Mouse (Mus musculus) lung, postnatal 0 days (tissue): ENCODE measurements at regions not wholly inside any gene's neighbourhood (a gene's known extent, or its start where the extent isn't known, plus 50 kb on each side); places are given as distances from the start of the nearest gene placed in this dataset.

Experiments used
- ATAC-seq: fragments of 200-750 bp; cut with Nextera tagmentation; 2 replicates; pipeline ENCODE4 v1.8.0; 2017; ENCODE audit warnings: moderate library complexity
- DNase-seq: peaks from one replicate; pipeline ENCODE4 v3.0.0-alpha.2; 2016; ENCODE audit warnings: low spot score
- H3K27ac ChIP-seq: fragments of 300-500 bp; sonication (generic); 2 replicates; pipeline ENCODE4 v1.5.1; 2014; ENCODE audit warnings: antibody characterized with exemption, mild to moderate bottlenecking, low read length, mixed read lengths
- H3K27me3 ChIP-seq: fragments of 300-500 bp; sonication (generic); replicated peaks from 2 replicates; pipeline ENCODE4 v1.6.1; 2014; ENCODE audit warnings: low read length, mixed read lengths; ENCODE audit not compliant: insufficient read depth
- H3K36me3 ChIP-seq: fragments of 300-500 bp; sonication (generic); 2 replicates; pipeline ENCODE4 v1.6.1; 2014; ENCODE audit warnings: low read length, mixed read lengths; ENCODE audit not compliant: insufficient read depth
- H3K4me1 ChIP-seq: fragments of 300-500 bp; sonication (generic); 2 replicates; pipeline ENCODE4 v1.6.1; 2014; ENCODE audit warnings: antibody characterized with exemption, low read depth, low read length, mixed read lengths; ENCODE audit not compliant: insufficient read depth
- H3K4me2 ChIP-seq: fragments of 300-500 bp; sonication (generic); replicated peaks from 2 replicates; pipeline ENCODE4 v1.6.1; 2014; ENCODE audit warnings: low read depth, mild to moderate bottlenecking, low read length, moderate library complexity, mixed read lengths
- H3K4me3 ChIP-seq: fragments of 300-500 bp; sonication (generic); 2 replicates; pipeline ENCODE4 v1.5.1; 2014; ENCODE audit warnings: low read depth, low read length
- H3K9ac ChIP-seq: fragments of 300-500 bp; sonication (generic); replicated peaks from 2 replicates; pipeline ENCODE4 v1.6.1; 2014; ENCODE audit warnings: low read depth, mild to moderate bottlenecking
- H3K9me3 ChIP-seq: fragments of 300-500 bp; sonication (generic); 2 replicates; pipeline ENCODE4 v1.6.1; 2016; ENCODE audit warnings: low read length, mixed read lengths
- CTCF ChIP-seq: IDR thresholded peaks from 2 replicates; pipeline ENCODE4 v1.5.1; 2016; ENCODE audit warnings: antibody characterized with exemption, mild to moderate bottlenecking
- EP300 ChIP-seq: IDR thresholded peaks from 2 replicates; pipeline ENCODE4 v1.6.1; 2016; ENCODE audit warnings: antibody characterized with exemption, mild to moderate bottlenecking, control low read depth
- WGBS: fragments of 180-500 bp; shearing (Covaris S2); extraction: QIAGEN DNeasy Blood & Tissue Kit; methylation state at CpG from one replicate; pipeline ENCODE4 v1.1.7; 2014; 5-methylcytosine and 5-hydroxymethylcytosine counted together

GRCm38 (mm10) chr13:83726346-83726975 lies 222.6 kb downstream of the Mef2c start:
- TF ChIP-seq CTCF (no peak), EP300 (no peak)
- Histone ChIP-seq H3K36me3 (no peaks in the 10 kb centered on the region), H3K4me2 (no peak overlapping the region), H3K9me3 (no peaks in the 10 kb centered on the region), H3K27me3 (peaks cover 92% of the 10 kb centered on the region), H3K4me1 (0 out of 2 replicates have a peak, but pooled peaks cover 2% of the 10 kb centered on the region), H3K27ac (no peak overlapping the region), H3K9ac (no peak overlapping the region), H3K4me3 (no peak overlapping the region)
- no peak for DNase-seq
- WGBS = 7% methylated on average over 13 of the region's 13 CpGs
- no peak for ATAC-seq

GRCm38 (mm10) chr13:83727051-83727765 lies 223.4 kb downstream of the Mef2c start:
- Histone ChIP-seq H3K4me3 (no peak overlapping the region), H3K4me1 (0 out of 2 replicates have a peak, but pooled peaks cover 2% of the 10 kb centered on the region), H3K27ac (no peak overlapping the region), H3K4me2 (no peak overlapping the region), H3K27me3 (peaks cover 92% of the 10 kb centered on the region), H3K36me3 (no peaks in the 10 kb centered on the region), H3K9me3 (no peaks in the 10 kb centered on the region), H3K9ac (no peak overlapping the region)
- DNase-seq (no peak), ATAC-seq (no peak)
- WGBS = 2% methylated on average over 31 of the region's 38 CpGs
- TF ChIP-seq EP300 = no peak
- TF ChIP-seq CTCF = no peak

GRCm38 (mm10) chr13:83727766-83728395 lies 224.0 kb downstream of the Mef2c start:
- no peak overlapping the region for H3K4me2 ChIP-seq
- peaks cover 92% of the 10 kb centered on the region for H3K27me3 ChIP-seq
- ATAC-seq = no peak
- H3K27ac ChIP-seq = no peak overlapping the region
- 0 out of 2 replicates have a peak, but pooled peaks cover 2% of the 10 kb centered on the region for H3K4me1 ChIP-seq
- H3K36me3 ChIP-seq = no peaks in the 10 kb centered on the region
- H3K9ac ChIP-seq = no peak overlapping the region
- no peak for TF ChIP-seq CTCF
- no peak for TF ChIP-seq EP300
- DNase-seq = no peak
- H3K4me3 ChIP-seq = no peak overlapping the region
- WGBS = 10% methylated on average over 9 of the region's 9 CpGs
- H3K9me3 ChIP-seq = no peaks in the 10 kb centered on the region

GRCm38 (mm10) chr13:83728421-83729010 lies 224.7 kb downstream of the Mef2c start:
- H3K27me3 ChIP-seq = peaks cover 87% of the 10 kb centered on the region
- no peaks in the 10 kb centered on the region for H3K9me3 ChIP-seq
- DNase-seq (no peak), ATAC-seq (no peak)
- 0 out of 2 replicates have a peak, but pooled peaks cover 2% of the 10 kb centered on the region for H3K4me1 ChIP-seq
- no peaks in the 10 kb centered on the region for H3K36me3 ChIP-seq
- 15% methylated on average over 5 of the region's 5 CpGs for WGBS
- H3K4me3 ChIP-seq = no peak overlapping the region
- no peak overlapping the region for H3K9ac ChIP-seq
- no peak overlapping the region for H3K27ac ChIP-seq
- no peak overlapping the region for H3K4me2 ChIP-seq
- no peak for TF ChIP-seq EP300
- TF ChIP-seq CTCF = no peak

- peak overlapping the region; percentile 55 for H3K4me3 ChIP-seq
- under 1% methylated on average over 33 of the region's 33 CpGs for WGBS
- ATAC-seq (no peak), DNase-seq (no peak)
- no peak overlapping the region for H3K9ac ChIP-seq
- TF ChIP-seq EP300 = no peak
- no peak for TF ChIP-seq CTCF
- 0 out of 2 replicates have a peak, but pooled peaks cover 2% of the 10 kb centered on the region for H3K4me1 ChIP-seq
- no peaks in the 10 kb centered on the region for H3K9me3 ChIP-seq
- H3K36me3 ChIP-seq = no peaks in the 10 kb centered on the region
- peaks cover 87% of the 10 kb centered on the region for H3K27me3 ChIP-seq
- H3K4me2 ChIP-seq = peak overlapping the region; percentile 32
- H3K27ac ChIP-seq = no peak overlapping the region
Measured at GRCm38 (mm10) chr13:83729331-83730009, 225.6 kb downstream of the Mef2c start.
